Mouse (Mus musculus) liver, embryonic 12.5 days (tissue): ENCODE measurements at regions not wholly inside any gene's neighbourhood (a gene's known extent, or its start where the extent isn't known, plus 50 kb on each side); places are given as distances from the start of the nearest gene placed in this dataset.

Experiments
- ATAC-seq: fragments of 200-750 bp; cut with Nextera tagmentation; 2 replicates; pipeline ENCODE4 v1.8.0; 2017; ENCODE audit warnings: moderate number of reproducible peaks, mild to moderate bottlenecking, moderate library complexity
- H3K27ac ChIP-seq: fragments of 300-500 bp; sonication (generic); 2 replicates; pipeline ENCODE4 v1.5.1; 2016; ENCODE audit warnings: mild to moderate bottlenecking
- H3K27me3 ChIP-seq: fragments of 300-500 bp; sonication (generic); replicated peaks from 2 replicates; pipeline ENCODE4 v1.6.1; 2016; ENCODE audit warnings: mild to moderate bottlenecking, moderate library complexity
- H3K36me3 ChIP-seq: fragments of 300-500 bp; sonication (generic); 2 replicates; pipeline ENCODE4 v1.6.1; 2016; ENCODE audit warnings: mild to moderate bottlenecking, moderate library complexity
- H3K4me1 ChIP-seq: fragments of 300-500 bp; sonication (generic); 2 replicates; pipeline ENCODE4 v1.6.1; 2016
- H3K4me2 ChIP-seq: fragments of 300-500 bp; sonication (generic); 2 replicates; pipeline ENCODE4 v1.6.1; 2016; ENCODE audit warnings: mild to moderate bottlenecking, moderate library complexity
- H3K4me3 ChIP-seq: fragments of 300-500 bp; sonication (generic); 2 replicates; pipeline ENCODE4 v1.5.1; 2016; ENCODE audit warnings: mild to moderate bottlenecking, moderate library complexity
- H3K9ac ChIP-seq: fragments of 300-500 bp; sonication (generic); 2 replicates; pipeline ENCODE4 v1.6.1; 2016; ENCODE audit warnings: mild to moderate bottlenecking, moderate library complexity
- H3K9me3 ChIP-seq: fragments of 300-500 bp; sonication (generic); replicated peaks from 2 replicates; pipeline ENCODE4 v1.6.1; 2016; ENCODE audit warnings: mild to moderate bottlenecking, moderate library complexity
- WGBS: fragments of 180-500 bp; shearing (Covaris S2); methylation state at CpG from one replicate; pipeline ENCODE4 v1.1.7; 2016; ENCODE audit not compliant: insufficient replicate concordance; 5-methylcytosine and 5-hydroxymethylcytosine counted together

DNA sequence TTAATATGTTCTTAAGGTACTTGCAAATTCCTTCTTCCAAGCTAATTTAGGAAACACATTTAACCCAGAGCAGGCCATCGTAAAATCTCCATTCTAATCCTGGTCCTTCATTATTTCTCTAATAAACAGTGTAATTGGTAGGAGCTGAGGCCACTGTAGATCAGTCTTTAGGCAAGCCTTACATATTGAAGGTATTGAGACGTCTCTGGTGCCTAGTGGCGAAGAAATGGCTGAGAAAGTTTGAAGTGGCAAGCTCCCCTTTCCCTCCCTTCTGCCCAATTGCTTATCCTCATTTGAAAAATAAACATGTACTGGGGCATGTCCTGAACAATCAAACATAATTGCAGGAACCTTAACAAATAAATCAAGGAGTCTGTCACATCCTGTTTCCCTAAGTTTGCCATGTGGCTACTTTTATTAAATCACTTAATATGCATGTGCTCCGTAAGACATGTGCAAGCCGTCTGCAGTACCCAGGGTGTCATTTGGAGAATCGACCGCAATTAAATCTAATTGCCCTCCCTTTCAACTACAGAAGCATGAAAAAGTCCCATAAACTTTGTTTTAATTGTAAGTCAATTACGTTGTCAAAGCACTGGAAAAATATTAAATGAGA is 381.3 kb downstream of the Cbln4 start:
- Histone ChIP-seq H3K27me3 (no peaks in the 10 kb centered on the region), H3K4me1 (no peaks in the 10 kb centered on the region), H3K9ac (no peak overlapping the region), H3K4me3 (no peak overlapping the region), H3K36me3 (no peaks in the 10 kb centered on the region), H3K9me3 (no peaks in the 10 kb centered on the region), H3K4me2 (no peak overlapping the region), H3K27ac (no peak overlapping the region)
- 72% methylated on average over 8 of the region's 8 CpGs for WGBS
- ATAC-seq, result no peak

DNA sequence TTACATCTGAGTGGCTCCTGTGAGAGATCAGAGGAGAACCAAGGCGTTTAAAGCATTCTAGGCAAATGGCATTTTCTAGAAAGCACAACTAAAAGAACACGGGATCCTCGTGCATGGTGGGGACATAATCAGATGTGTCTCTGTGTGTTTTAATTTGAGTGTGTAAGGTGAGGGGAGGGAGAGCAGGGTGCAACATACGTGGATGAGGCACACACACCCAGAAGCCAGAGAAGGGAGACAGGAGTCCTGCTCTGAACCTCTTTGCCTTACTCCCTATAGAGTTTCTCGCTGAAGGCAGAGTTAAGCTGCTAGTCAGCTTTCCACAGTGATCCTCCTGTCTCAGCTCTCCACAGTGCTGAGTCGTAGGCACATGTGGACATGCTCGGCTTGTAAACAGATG is 386.1 kb downstream of the Cbln4 start:
- H3K4me2 ChIP-seq, result no peak overlapping the region
- no peak overlapping the region for H3K4me3 ChIP-seq
- no peaks in the 10 kb centered on the region for H3K27me3 ChIP-seq
- ATAC-seq, result no peak
- H3K9ac ChIP-seq, result no peak overlapping the region
- H3K27ac ChIP-seq, result no peak overlapping the region
- H3K36me3 ChIP-seq, result no peaks in the 10 kb centered on the region
- WGBS, result 53% methylated on average over 7 of the region's 7 CpGs
- H3K4me1 ChIP-seq, result no peaks in the 10 kb centered on the region
- no peaks in the 10 kb centered on the region for H3K9me3 ChIP-seq

DNA sequence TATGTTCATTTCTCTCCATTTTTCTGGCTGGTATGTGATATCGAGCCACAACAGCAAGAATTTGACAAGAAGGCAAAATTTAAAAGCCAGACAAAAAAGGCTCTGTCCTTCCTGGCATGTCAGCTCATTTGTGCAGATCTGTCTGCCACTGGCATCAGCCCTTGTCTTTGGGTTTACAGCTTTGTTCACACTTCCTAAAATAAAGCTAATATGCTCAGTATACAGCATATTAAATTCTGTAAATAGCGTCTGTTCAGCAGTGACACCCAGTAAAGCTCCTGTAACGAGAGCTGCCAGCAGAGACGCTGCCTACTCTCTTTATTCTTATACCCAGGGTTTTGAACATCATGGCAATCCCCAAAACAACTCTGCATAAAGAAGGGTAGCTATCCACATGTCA is 401.5 kb downstream of the Cbln4 start:
- H3K4me1 ChIP-seq, result no peaks in the 10 kb centered on the region
- ATAC-seq, result no peak
- no peaks in the 10 kb centered on the region for H3K9me3 ChIP-seq
- H3K4me2 ChIP-seq, result no peak overlapping the region
- H3K36me3 ChIP-seq, result no peaks in the 10 kb centered on the region
- H3K27ac ChIP-seq, result no peak overlapping the region
- WGBS, result 59% methylated on average over 4 of the region's 4 CpGs
- no peak overlapping the region for H3K9ac ChIP-seq
- no peaks in the 10 kb centered on the region for H3K27me3 ChIP-seq
- no peak overlapping the region for H3K4me3 ChIP-seq

DNA sequence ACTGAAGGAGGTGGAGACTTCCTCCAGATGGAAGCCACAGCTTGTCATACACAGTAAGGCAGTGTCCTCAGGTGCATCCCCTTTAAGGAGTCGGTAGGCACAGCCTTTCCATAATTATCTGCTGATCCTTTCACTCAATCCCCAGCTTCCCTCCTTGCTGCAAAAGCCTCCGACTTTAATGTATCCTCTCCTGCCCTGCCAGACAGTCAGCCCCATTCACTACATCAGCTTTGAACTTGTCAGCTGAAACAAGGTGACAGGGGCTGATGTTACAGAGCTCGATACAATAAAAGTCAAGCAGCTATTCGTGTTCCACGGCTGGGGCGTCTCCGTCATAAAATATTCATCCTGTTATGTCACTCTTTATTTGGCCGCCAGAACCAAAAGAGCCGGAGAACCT is 402.8 kb downstream of the Cbln4 start:
- WGBS, result 76% methylated on average over 9 of the region's 9 CpGs
- H3K4me2 ChIP-seq, result no peak overlapping the region
- H3K9ac ChIP-seq, result no peak overlapping the region
- H3K4me1 ChIP-seq, result no peaks in the 10 kb centered on the region
- no peak for ATAC-seq
- no peaks in the 10 kb centered on the region for H3K9me3 ChIP-seq
- no peak overlapping the region for H3K4me3 ChIP-seq
- H3K27ac ChIP-seq, result no peak overlapping the region
- no peaks in the 10 kb centered on the region for H3K27me3 ChIP-seq
- no peaks in the 10 kb centered on the region for H3K36me3 ChIP-seq

DNA sequence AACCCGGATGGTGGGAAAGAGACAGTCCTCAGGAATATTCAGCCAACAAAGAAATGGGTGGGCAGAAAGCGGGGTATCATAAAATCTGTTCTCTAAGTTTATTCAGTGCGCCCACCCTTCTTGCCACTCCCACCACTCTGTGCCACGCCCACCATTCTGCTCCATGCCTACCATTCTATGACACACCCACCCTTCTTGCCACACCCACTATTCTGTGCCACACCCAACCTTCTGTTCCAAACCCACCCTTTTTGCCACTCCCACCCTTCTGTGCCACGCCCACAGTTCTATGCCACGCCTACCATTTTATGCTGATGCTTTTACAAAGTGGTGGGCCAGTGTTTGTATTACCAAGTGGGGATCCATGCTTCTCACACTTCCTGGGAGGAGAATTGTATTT is 404.3 kb downstream of the Cbln4 start:
- 81% methylated on average over 6 of the region's 6 CpGs for WGBS
- no peaks in the 10 kb centered on the region for H3K4me1 ChIP-seq
- no peaks in the 10 kb centered on the region for H3K27me3 ChIP-seq
- H3K36me3 ChIP-seq, result no peaks in the 10 kb centered on the region
- no peak overlapping the region for H3K4me3 ChIP-seq
- no peak overlapping the region for H3K27ac ChIP-seq
- H3K9ac ChIP-seq, result no peak overlapping the region
- no peak overlapping the region for H3K4me2 ChIP-seq
- no peaks in the 10 kb centered on the region for H3K9me3 ChIP-seq
- ATAC-seq, result no peak

DNA sequence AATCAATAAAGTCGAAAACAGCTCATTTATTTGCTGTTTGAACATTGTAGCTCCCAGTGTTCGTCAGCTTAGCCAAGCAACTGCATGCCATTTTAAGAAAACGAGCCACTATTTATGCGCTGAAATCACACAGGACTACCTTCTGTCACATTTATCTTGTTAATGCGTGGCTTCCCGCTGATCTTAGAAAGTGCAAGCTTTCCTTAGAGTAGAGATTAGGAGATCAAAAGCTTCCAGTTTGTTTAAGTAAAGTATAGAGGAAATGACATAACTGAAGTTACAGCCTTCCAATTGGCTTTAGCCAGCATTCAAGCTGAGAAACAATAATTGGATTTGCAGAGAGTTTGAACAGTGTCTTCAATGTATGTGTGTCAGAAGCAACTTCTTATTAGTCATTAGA is 406.4 kb downstream of the Cbln4 start:
- 35% methylated on average over 6 of the region's 6 CpGs for WGBS
- no peaks in the 10 kb centered on the region for H3K36me3 ChIP-seq
- ATAC-seq, result no peak
- no peak overlapping the region for H3K4me2 ChIP-seq
- H3K4me1 ChIP-seq, result no peaks in the 10 kb centered on the region
- H3K4me3 ChIP-seq, result no peak overlapping the region
- no peaks in the 10 kb centered on the region for H3K9me3 ChIP-seq
- H3K27me3 ChIP-seq, result no peaks in the 10 kb centered on the region
- H3K9ac ChIP-seq, result no peak overlapping the region
- H3K27ac ChIP-seq, result no peak overlapping the region

DNA sequence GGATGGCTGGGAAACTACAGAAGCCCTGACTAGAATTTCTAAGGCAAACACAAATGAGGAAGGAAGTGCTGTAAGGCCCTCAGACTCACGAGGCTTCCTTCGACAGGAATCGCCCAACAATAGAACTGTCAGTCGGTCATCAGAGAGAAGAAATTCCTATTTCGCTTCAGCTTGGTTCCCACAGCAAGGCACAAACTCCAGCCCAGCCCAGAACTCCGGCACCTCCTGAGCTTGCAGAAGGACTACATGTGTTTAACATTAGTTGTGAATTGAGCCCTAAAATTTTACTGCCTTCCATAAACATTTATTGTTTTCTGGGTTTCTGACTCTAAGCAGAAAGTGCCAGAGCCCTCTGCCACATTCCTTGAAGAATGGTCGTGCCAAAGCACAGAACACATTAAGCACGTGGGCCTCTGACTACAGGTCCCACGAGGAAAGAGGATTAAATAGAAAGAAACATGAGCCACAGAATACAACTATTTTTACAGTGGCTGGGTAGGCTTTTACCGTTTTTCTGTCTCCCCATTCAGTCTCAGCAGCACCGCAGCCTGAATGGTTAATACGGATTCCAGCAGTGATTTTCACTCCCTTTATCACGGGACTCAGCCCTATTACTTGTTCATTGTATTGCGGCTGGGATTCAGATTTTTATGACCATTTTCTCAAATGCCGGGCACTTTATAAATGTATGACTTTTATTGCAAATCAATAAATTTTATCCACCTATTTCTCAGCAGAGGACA is 409.7 kb downstream of the Cbln4 start:
- WGBS, result 38% methylated on average over 15 of the region's 15 CpGs

DNA sequence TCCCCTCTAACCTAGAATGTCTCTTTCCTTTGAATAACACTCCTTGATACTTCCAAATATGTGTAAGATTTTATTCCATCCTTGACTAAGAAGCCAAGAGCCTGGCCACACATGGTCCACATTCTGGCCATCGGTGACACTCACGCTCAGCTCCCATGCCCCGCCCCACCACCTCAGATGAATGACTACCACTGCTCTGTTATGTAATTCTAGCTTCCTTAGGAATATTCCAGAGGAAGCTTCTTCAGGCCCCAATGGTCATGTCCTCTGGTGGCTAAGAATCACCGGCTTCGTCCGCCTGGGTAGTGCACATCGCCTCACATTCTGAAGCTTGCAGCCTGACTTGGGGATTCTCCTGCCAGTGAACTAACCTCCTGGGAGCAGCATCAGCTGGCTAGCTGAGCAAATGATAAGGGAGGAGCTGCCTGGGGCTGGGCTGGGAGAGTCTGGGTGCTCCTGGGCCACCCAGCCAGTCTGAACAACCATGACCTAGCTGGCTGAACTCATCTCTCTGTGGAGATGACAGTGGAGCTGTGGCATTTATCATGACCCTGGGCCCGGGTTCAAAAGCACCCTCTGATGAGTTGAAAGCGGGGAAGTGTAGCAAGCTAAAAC is 413.1 kb downstream of the Cbln4 start:
- no peak overlapping the region for H3K4me2 ChIP-seq
- ATAC-seq, result no peak
- no peaks in the 10 kb centered on the region for H3K36me3 ChIP-seq
- H3K9me3 ChIP-seq, result no peaks in the 10 kb centered on the region
- no peak overlapping the region for H3K4me3 ChIP-seq
- no peak overlapping the region for H3K9ac ChIP-seq
- H3K4me1 ChIP-seq, result no peaks in the 10 kb centered on the region
- 82% methylated on average over 9 of the region's 9 CpGs for WGBS
- no peaks in the 10 kb centered on the region for H3K27me3 ChIP-seq
- no peak overlapping the region for H3K27ac ChIP-seq

More for the DNA sequence above, 409.7 kb downstream of the Cbln4 start:
- H3K27ac ChIP-seq, result no peak overlapping the region
- H3K36me3 ChIP-seq, result no peaks in the 10 kb centered on the region
- H3K27me3 ChIP-seq, result no peaks in the 10 kb centered on the region
- no peak overlapping the region for H3K4me3 ChIP-seq
- no peaks in the 10 kb centered on the region for H3K9me3 ChIP-seq
- H3K9ac ChIP-seq, result no peak overlapping the region
- H3K4me2 ChIP-seq, result no peak overlapping the region
- ATAC-seq, result no peak
- no peaks in the 10 kb centered on the region for H3K4me1 ChIP-seq

DNA sequence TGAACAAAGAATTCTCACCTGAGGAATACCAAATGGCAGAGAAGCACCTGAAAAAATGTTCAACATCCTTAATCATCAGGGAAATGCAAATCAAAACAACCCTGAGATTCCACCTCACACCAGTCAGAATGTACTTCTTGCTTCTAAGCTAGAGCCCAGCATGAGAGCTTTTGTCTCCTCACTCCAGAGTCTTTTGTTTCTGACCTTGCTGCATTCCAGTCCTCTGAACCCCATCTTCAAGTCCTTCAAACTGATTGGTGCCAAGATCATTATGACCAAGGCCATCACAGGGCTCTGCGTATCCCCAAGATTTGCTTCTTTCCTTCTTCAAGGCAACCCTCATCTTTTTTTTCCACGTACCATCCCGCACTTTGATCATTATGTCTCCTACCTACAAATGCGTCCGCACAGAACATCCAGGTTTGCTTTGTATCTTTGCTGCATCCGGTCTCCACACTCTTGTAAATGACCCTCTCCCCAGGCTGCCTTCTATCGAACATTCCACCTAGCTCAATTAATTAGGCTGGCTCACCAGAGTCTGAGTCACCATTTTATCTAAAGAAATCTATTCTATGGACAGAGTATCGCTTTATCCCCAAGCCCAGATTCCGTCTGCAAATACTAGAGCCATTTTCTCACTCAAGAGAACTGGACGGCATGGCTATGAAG is 414.9 kb downstream of the Cbln4 start:
- Histone ChIP-seq H3K4me1 (no peaks in the 10 kb centered on the region), H3K27ac (no peak overlapping the region), H3K9ac (no peak overlapping the region), H3K4me2 (no peak overlapping the region), H3K9me3 (no peaks in the 10 kb centered on the region), H3K36me3 (no peaks in the 10 kb centered on the region), H3K27me3 (no peaks in the 10 kb centered on the region), H3K4me3 (no peak overlapping the region)
- ATAC-seq, result no peak
- 76% methylated on average over 10 of the region's 10 CpGs for WGBS

DNA sequence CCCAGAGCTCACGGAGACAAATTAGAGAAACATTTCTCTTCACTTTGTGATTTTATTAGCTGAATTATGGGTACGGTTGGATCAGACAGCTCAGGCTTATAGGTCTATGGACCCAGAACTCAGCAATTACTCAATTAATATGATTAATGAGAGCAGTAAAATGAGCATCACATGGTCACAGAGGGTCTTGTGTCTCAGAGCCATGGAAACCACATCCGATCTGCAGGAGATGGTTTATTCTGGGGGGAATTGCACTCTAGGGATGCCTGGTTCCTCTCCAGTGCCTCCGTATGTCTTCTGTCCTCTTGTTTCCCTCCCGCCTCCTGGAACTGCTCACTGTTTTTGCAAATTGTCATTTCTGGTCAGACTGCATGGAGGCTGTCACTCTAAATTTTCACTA is 422.6 kb downstream of the Cbln4 start:
- H3K9ac ChIP-seq, result no peak overlapping the region
- no peak overlapping the region for H3K27ac ChIP-seq
- no peaks in the 10 kb centered on the region for H3K4me1 ChIP-seq
- no peaks in the 10 kb centered on the region for H3K36me3 ChIP-seq
- H3K9me3 ChIP-seq, result no peaks in the 10 kb centered on the region
- H3K4me3 ChIP-seq, result no peak overlapping the region
- no peak overlapping the region for H3K4me2 ChIP-seq
- no peak for ATAC-seq
- WGBS, result 72% methylated on average over 5 of the region's 5 CpGs
- H3K27me3 ChIP-seq, result no peaks in the 10 kb centered on the region

DNA sequence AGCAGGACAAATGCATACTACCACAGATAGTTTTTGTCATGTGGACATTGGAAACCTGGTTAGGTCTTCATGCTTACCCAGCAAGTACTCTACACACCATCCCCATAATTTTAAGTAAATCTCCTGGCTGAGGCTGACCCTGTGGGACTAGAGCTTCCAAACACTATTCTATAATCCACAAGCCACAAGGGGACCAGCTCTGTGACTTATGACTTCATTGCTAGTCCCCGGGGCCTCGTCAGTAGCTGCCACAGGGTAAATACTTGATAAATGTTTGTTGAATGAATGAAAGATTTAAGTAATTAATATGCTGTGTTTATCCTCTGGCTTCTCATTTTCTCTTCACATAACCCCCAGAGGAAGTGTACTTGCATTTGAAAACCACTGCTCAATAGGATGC is 423.0 kb downstream of the Cbln4 start:
- Histone ChIP-seq H3K4me2 (no peak overlapping the region), H3K4me3 (no peak overlapping the region), H3K36me3 (no peaks in the 10 kb centered on the region), H3K4me1 (no peaks in the 10 kb centered on the region), H3K9ac (no peak overlapping the region), H3K27me3 (no peaks in the 10 kb centered on the region), H3K9me3 (no peaks in the 10 kb centered on the region), H3K27ac (no peak overlapping the region)
- no peak for ATAC-seq
- WGBS, result 69% methylated on average over 2 of the region's 2 CpGs

DNA sequence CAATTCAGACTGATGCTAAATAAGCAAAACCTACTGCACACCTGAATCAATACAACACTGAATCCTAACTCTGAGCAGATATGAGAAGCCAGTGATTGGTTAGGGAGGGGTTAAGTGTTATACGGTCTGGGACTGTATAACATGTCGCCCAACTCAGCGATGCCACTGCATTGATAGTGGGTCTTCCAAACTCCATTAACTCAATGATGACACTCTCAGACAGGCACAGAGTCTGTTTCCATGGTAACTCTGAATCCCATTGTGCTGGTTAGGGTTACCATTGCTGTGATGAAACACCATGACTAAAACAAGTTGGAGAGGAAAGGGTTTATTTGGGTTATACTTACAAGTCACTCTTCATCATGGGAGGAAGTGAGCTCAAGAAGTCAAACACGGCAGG is 424.5 kb downstream of the Cbln4 start:
- WGBS, result 62% methylated on average over 4 of the region's 4 CpGs
- H3K27ac ChIP-seq, result no peak overlapping the region
- H3K4me3 ChIP-seq, result no peak overlapping the region
- no peaks in the 10 kb centered on the region for H3K36me3 ChIP-seq
- no peak overlapping the region for H3K4me2 ChIP-seq
- no peaks in the 10 kb centered on the region for H3K4me1 ChIP-seq
- no peak for ATAC-seq
- no peaks in the 10 kb centered on the region for H3K9me3 ChIP-seq
- H3K27me3 ChIP-seq, result no peaks in the 10 kb centered on the region
- H3K9ac ChIP-seq, result no peak overlapping the region
